Mouse (Mus musculus): Measurements from ENCODE around the gene Cyp46a1. TPM values are rescaled to one million over a fixed set of nuclear protein-coding genes. Genes with fewer than 3 reads are reported as not detected.

The Cyp46a1 gene
- polyA plus RNA-seq, 1 experiment from 2014 or later = 4.6 TPM

- no peaks in the 10 kb centered on the region for H3K36me3 ChIP-seq (ENCODE audit: control insufficient read depth, insufficient read depth, low read length)
- no peak for ATAC-seq
- H3K9me3 ChIP-seq (ENCODE audit: control insufficient read depth, low read length) = no peaks in the 10 kb centered on the region
- H3K4me2 ChIP-seq (ENCODE audit: low read depth, low read length) = peak overlapping the region; percentile 22; the same call in 1 of the 2 replicates
- peaks cover 42% of the 10 kb centered on the region for H3K27me3 ChIP-seq (replicated peaks; ENCODE audit: control insufficient read depth, insufficient read depth, low read length)
- WGBS = 22% methylated on average over 18 of the region's 18 CpGs
- 0 out of 2 replicates have a peak, but pooled peaks cover 4% of the 10 kb centered on the region for H3K4me1 ChIP-seq (ENCODE audit: control insufficient read depth, insufficient read depth, low read length)
- no peak overlapping the region for H3K9ac ChIP-seq (ENCODE audit: low read depth, low read length)
- no peak overlapping the region for H3K4me3 ChIP-seq (ENCODE audit: low read length)
- no peak overlapping the region for H3K27ac ChIP-seq (ENCODE audit: low read length)
These were observed 16.3 kb upstream of the Cyp46a1 start for GRCm38 (mm10) chr12:108317826-108318430.

DNA sequence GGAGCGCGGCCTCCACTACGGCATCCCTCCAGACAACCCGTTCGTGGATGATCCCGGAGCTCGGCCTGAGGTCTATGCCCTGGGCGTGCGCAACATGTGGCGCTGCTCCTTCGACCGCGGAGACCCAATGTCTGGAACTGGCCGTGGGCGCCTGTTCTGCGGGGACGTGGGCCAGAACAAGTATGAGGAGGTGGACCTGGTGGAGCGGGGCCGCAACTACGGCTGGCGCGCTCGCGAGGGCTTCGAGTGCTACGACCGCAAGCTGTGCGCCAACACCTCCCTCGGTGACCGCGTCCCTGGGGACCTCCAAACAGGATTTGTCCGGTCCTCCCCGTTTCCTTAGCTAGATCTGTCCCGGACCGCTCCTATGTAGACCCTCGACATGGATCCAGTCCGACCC is 15.7 kb upstream of the Cyp46a1 start:
- H3K9ac ChIP-seq (ENCODE audit: low read depth, low read length) = no peak overlapping the region
- H3K4me2 ChIP-seq (ENCODE audit: low read depth, low read length) = peak overlapping the region; percentile 22; the same call in 1 of the 2 replicates
- H3K36me3 ChIP-seq (ENCODE audit: control insufficient read depth, insufficient read depth, low read length) = no peaks in the 10 kb centered on the region
- no peak overlapping the region for H3K4me3 ChIP-seq (ENCODE audit: low read length)
- no peak overlapping the region for H3K27ac ChIP-seq (ENCODE audit: low read length)
- no peaks in the 10 kb centered on the region for H3K9me3 ChIP-seq (ENCODE audit: control insufficient read depth, low read length)
- WGBS = 16% methylated on average over 37 of the region's 37 CpGs
- 0 out of 2 replicates have a peak, but pooled peaks cover 4% of the 10 kb centered on the region for H3K4me1 ChIP-seq (ENCODE audit: control insufficient read depth, insufficient read depth, low read length)
- ATAC-seq = no peak
- peaks cover 42% of the 10 kb centered on the region for H3K27me3 ChIP-seq (replicated peaks; ENCODE audit: control insufficient read depth, insufficient read depth, low read length)

GRCm38 (mm10) chr12:108320096-108320495 is 14.1 kb upstream of the Cyp46a1 start:
- H3K27ac ChIP-seq (ENCODE audit: low read length) = no peak overlapping the region
- 0 out of 2 replicates have a peak, but pooled peaks cover 4% of the 10 kb centered on the region for H3K4me1 ChIP-seq (ENCODE audit: control insufficient read depth, insufficient read depth, low read length)
- no peaks in the 10 kb centered on the region for H3K36me3 ChIP-seq (ENCODE audit: control insufficient read depth, insufficient read depth, low read length)
- no peak for ATAC-seq
- H3K9ac ChIP-seq (ENCODE audit: low read depth, low read length) = no peak overlapping the region
- H3K4me2 ChIP-seq (ENCODE audit: low read depth, low read length) = no peak overlapping the region
- no peak overlapping the region for H3K4me3 ChIP-seq (ENCODE audit: low read length)
- no peaks in the 10 kb centered on the region for H3K9me3 ChIP-seq (ENCODE audit: control insufficient read depth, low read length)
- 20% methylated on average over 8 of the region's 8 CpGs for WGBS
- H3K27me3 ChIP-seq (replicated peaks; ENCODE audit: control insufficient read depth, insufficient read depth, low read length) = peaks cover 42% of the 10 kb centered on the region

DNA sequence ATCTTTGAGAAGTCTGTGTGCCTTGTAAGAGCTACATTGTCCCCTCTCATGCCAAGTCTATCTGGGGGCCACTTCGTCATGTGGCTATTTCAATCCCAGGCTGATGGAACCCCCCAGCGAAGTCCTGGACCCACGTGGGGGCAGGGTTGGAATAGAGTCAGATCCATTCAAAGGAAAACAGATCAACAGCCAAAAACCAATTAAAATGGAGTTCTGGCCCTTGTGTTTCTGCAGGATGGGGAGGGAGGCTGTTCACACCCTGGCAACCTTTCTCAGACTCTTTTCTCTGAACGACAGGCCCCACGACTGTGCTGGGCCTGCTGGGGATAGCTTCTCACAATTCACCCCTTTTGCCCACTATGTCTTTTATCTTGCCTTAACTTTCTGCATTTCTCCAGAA is 7.8 kb upstream of the Cyp46a1 start:
- Histone ChIP-seq H3K4me2 (ENCODE audit: low read depth, low read length) (no peak overlapping the region), H3K4me1 (ENCODE audit: control insufficient read depth, insufficient read depth, low read length) (peaks cover 14% of the 10 kb centered on the region), H3K4me3 (ENCODE audit: low read length) (no peak overlapping the region), H3K9ac (ENCODE audit: low read depth, low read length) (no peak overlapping the region), H3K27me3 (replicated peaks; ENCODE audit: control insufficient read depth, insufficient read depth, low read length) (peaks cover 24% of the 10 kb centered on the region), H3K27ac (ENCODE audit: low read length) (no peak overlapping the region), H3K9me3 (ENCODE audit: control insufficient read depth, low read length) (no peaks in the 10 kb centered on the region), H3K36me3 (ENCODE audit: control insufficient read depth, insufficient read depth, low read length) (no peaks in the 10 kb centered on the region)
- ATAC-seq = no peak
- WGBS = 58% methylated on average over 5 of the region's 5 CpGs

- Histone ChIP-seq H3K4me3 (ENCODE audit: low read length) (peak overlapping the region; percentile 46), H3K27me3 (replicated peaks; ENCODE audit: control insufficient read depth, insufficient read depth, low read length) (peaks cover 24% of the 10 kb centered on the region), H3K9me3 (ENCODE audit: control insufficient read depth, low read length) (no peaks in the 10 kb centered on the region), H3K4me1 (ENCODE audit: control insufficient read depth, insufficient read depth, low read length) (peaks cover 17% of the 10 kb centered on the region), H3K36me3 (ENCODE audit: control insufficient read depth, insufficient read depth, low read length) (no peaks in the 10 kb centered on the region), H3K9ac (ENCODE audit: low read depth, low read length) (peak overlapping the region; percentile 55), H3K4me2 (ENCODE audit: low read depth, low read length) (peak overlapping the region; percentile 79), H3K27ac (ENCODE audit: low read length) (no peak overlapping the region)
- peak; percentile 30 for ATAC-seq
- WGBS = 1% methylated on average over 66 of the region's 66 CpGs
These were observed 6.2 kb upstream of the Cyp46a1 start for GRCm38 (mm10) chr12:108327889-108328491.

DNA sequence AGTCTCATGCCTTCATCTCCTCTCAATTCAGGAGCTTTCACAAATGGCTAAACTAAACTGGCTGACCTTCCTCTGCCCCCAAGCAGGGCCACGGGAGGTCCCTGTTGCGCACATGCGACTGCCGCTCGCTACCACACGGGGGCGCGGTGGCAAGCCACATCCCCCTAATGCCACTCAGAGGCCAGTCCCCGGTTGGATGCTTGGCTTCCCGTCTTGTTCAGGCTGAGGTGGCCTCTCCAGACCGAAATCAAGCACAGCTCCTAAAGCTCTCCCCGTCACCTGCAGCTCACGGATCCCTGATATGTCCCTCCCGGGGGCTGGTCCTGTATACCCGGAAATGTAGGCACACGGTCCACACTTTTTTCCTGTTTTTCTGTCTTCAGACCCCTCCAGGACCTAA is 1.1 kb upstream of the Cyp46a1 start:
- H3K4me1 ChIP-seq (ENCODE audit: control insufficient read depth, insufficient read depth, low read length) = peaks cover 18% of the 10 kb centered on the region
- 0 out of 2 replicates have a peak overlapping the region, but pooled peaks have one; percentile 58 for H3K27ac ChIP-seq (ENCODE audit: low read length)
- peaks cover 16% of the 10 kb centered on the region for H3K27me3 ChIP-seq (replicated peaks; ENCODE audit: control insufficient read depth, insufficient read depth, low read length)
- peak overlapping the region; percentile 52 for H3K4me3 ChIP-seq (ENCODE audit: low read length)
- H3K9ac ChIP-seq (ENCODE audit: low read depth, low read length) = peak overlapping the region; percentile 64
- peak overlapping the region; percentile 100 for H3K4me2 ChIP-seq (ENCODE audit: low read depth, low read length)
- no peaks in the 10 kb centered on the region for H3K9me3 ChIP-seq (ENCODE audit: control insufficient read depth, low read length)
- under 1% methylated on average over 16 of the region's 16 CpGs for WGBS
- no peaks in the 10 kb centered on the region for H3K36me3 ChIP-seq (ENCODE audit: control insufficient read depth, insufficient read depth, low read length)
- peak; percentile 51 for ATAC-seq

GRCm38 (mm10) chr12:108333481-108333882 is 699 bp upstream of the Cyp46a1 start:
- Histone ChIP-seq H3K4me2 (ENCODE audit: low read depth, low read length) (peak overlapping the region; percentile 100), H3K9ac (ENCODE audit: low read depth, low read length) (peak overlapping the region; percentile 64), H3K27ac (ENCODE audit: low read length) (peak overlapping the region; percentile 58; the same call in 1 of the 2 replicates), H3K36me3 (ENCODE audit: control insufficient read depth, insufficient read depth, low read length) (no peaks in the 10 kb centered on the region), H3K4me3 (ENCODE audit: low read length) (peak overlapping the region; percentile 52), H3K9me3 (ENCODE audit: control insufficient read depth, low read length) (no peaks in the 10 kb centered on the region), H3K4me1 (ENCODE audit: control insufficient read depth, insufficient read depth, low read length) (peaks cover 14% of the 10 kb centered on the region), H3K27me3 (replicated peaks; ENCODE audit: control insufficient read depth, insufficient read depth, low read length) (peaks cover 12% of the 10 kb centered on the region)
- WGBS = under 1% methylated on average over 22 of the region's 22 CpGs
- peak; percentile 61 for ATAC-seq

DNA sequence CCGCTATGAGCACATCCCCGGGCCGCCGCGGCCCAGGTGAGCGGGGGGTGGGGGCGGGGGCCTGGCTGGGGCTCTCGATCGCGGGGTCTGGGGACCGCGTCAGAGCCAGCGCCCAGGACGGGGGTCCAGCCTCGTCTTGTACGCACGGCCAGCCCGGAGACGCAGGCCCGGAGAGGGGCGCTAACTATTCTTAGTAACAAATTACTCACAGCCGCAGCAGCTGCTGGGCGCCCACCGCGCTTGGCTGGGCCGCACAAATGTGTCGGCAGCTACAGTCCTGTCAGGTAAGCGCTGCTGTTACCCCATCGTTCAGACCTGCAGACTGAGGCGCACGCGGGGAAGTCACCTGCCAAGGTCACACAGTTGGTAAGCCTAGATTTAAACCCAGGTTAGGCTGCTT is 348 bp downstream of the Cyp46a1 start:
- H3K4me2 ChIP-seq (ENCODE audit: low read depth, low read length) = peak overlapping the region; percentile 100
- peak overlapping the region; percentile 66 for H3K4me3 ChIP-seq (ENCODE audit: low read length)
- H3K9ac ChIP-seq (ENCODE audit: low read depth, low read length) = peak overlapping the region; percentile 74
- peaks cover 14% of the 10 kb centered on the region for H3K4me1 ChIP-seq (ENCODE audit: control insufficient read depth, insufficient read depth, low read length)
- 2% methylated on average over 32 of the region's 32 CpGs for WGBS
- no peak for ATAC-seq
- H3K27ac ChIP-seq (ENCODE audit: low read length) = no peak overlapping the region
- H3K9me3 ChIP-seq (ENCODE audit: control insufficient read depth, low read length) = no peaks in the 10 kb centered on the region
- H3K36me3 ChIP-seq (ENCODE audit: control insufficient read depth, insufficient read depth, low read length) = no peaks in the 10 kb centered on the region
- peaks cover 4% of the 10 kb centered on the region; the same call in 1 of the 2 replicates for H3K27me3 ChIP-seq (replicated peaks; ENCODE audit: control insufficient read depth, insufficient read depth, low read length)

DNA sequence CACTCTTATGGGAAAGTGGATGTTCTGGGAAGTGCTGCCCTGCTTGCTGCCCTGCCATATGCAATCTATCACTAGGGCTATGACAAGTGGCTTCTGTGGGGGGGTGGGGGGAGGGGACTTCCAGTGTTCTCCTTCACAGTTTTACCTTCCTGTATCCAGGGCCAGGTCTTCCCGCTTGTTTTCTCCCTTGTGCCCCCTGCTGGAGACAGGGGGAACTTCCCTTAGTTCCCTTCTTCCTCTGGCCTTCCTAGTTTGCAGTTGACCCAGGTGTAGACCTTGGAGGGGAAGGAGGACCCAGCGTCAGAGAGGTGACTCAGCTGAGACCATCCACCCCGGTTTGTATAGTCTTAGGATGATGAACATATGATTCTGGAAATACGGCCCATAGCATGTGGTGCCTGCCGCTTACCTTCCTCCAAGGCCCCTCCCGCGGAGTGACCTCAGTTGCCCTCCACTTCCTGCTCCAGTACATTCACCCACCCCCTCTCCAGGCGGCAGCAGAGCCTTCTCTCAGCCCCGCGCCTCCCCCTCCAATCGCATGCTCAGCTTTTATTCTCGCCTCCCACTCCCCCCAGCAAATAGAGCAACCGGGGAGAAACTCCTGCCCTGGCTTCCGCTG is 4.5 kb downstream of the Cyp46a1 start:
- H3K4me3 ChIP-seq (ENCODE audit: low read length) = no peak overlapping the region
- H3K4me1 ChIP-seq (ENCODE audit: control insufficient read depth, insufficient read depth, low read length) = peaks cover 7% of the 10 kb centered on the region
- H3K27me3 ChIP-seq (replicated peaks; ENCODE audit: control insufficient read depth, insufficient read depth, low read length) = 0 out of 2 replicates have a peak, but pooled peaks cover 4% of the 10 kb centered on the region
- ATAC-seq = no peak
- no peak overlapping the region for H3K4me2 ChIP-seq (ENCODE audit: low read depth, low read length)
- 23% methylated on average over 14 of the region's 14 CpGs for WGBS
- H3K9me3 ChIP-seq (ENCODE audit: control insufficient read depth, low read length) = no peaks in the 10 kb centered on the region
- H3K27ac ChIP-seq (ENCODE audit: low read length) = no peak overlapping the region
- H3K9ac ChIP-seq (ENCODE audit: low read depth, low read length) = no peak overlapping the region
- no peaks in the 10 kb centered on the region for H3K36me3 ChIP-seq (ENCODE audit: control insufficient read depth, insufficient read depth, low read length)
